Mouse (Mus musculus) hindbrain, embryonic 10.5 days (tissue): ENCODE data around the gene Iqsec1. TPM values are rescaled to one million over a fixed set of nuclear protein-coding genes. Genes with fewer than 3 reads are reported as not detected.

ENCODE experiments used
- DNase-seq: peaks from one replicate; pipeline ENCODE4 v3.0.0-alpha.2; 2017; ENCODE audit warnings: low spot score
- H3K27ac ChIP-seq: fragments of 300-500 bp; sonication (generic); 2 replicates; pipeline ENCODE4 v1.5.1; 2016; ENCODE audit warnings: mild to moderate bottlenecking, moderate library complexity
- H3K27me3 ChIP-seq: fragments of 300-500 bp; sonication (generic); 2 replicates; pipeline ENCODE4 v1.6.1; 2016; ENCODE audit warnings: mild to moderate bottlenecking; ENCODE audit not compliant: poor library complexity, insufficient read depth, severe bottlenecking
- H3K36me3 ChIP-seq: fragments of 300-500 bp; sonication (generic); 2 replicates; pipeline ENCODE4 v1.6.1; 2016; ENCODE audit warnings: mild to moderate bottlenecking, moderate library complexity
- H3K4me1 ChIP-seq: fragments of 300-500 bp; sonication (generic); replicated peaks from 2 replicates; pipeline ENCODE4 v1.6.1; 2016; ENCODE audit warnings: mild to moderate bottlenecking
- H3K4me3 ChIP-seq: fragments of 300-500 bp; sonication (generic); 2 replicates; pipeline ENCODE4 v1.5.1; 2016; ENCODE audit warnings: mild to moderate bottlenecking, moderate library complexity
- H3K9me3 ChIP-seq: fragments of 300-500 bp; sonication (generic); 2 replicates; pipeline ENCODE4 v1.6.1; 2016; ENCODE audit warnings: mild to moderate bottlenecking, moderate library complexity
- WGBS: fragments of 180-500 bp; shearing (Covaris S2); methylation state at CpG from one replicate; pipeline ENCODE4 v1.1.7; 2016; 5-methylcytosine and 5-hydroxymethylcytosine counted together
- polyA plus RNA-seq: library from polyadenylated mRNA; unstranded; fragments of >200 nt; fragmentation: Nextera tagmentation; extraction: Ambion mirVana; gene quantifications from 2 replicates; pipeline ENCODE4 v1.2.1, GENCODE M21; 2016

Gene Iqsec1
- polyA plus RNA-seq, 1 experiment from 2014 or later = 13.8 TPM

- peak overlapping the region; percentile 87 for H3K27ac ChIP-seq
- peaks cover 11% of the 10 kb centered on the region for H3K27me3 ChIP-seq
- DNase-seq = no peak
- 36% methylated on average over 4 of the region's 4 CpGs for WGBS
- H3K4me3 ChIP-seq = peak overlapping the region; percentile 79
- no peaks in the 10 kb centered on the region for H3K36me3 ChIP-seq
- H3K9me3 ChIP-seq = no peaks in the 10 kb centered on the region
- peaks cover 58% of the 10 kb centered on the region for H3K4me1 ChIP-seq
These were observed 253.0 kb downstream of the Iqsec1 start for GRCm38 (mm10) chr6:90735396-90736036.

DNA sequence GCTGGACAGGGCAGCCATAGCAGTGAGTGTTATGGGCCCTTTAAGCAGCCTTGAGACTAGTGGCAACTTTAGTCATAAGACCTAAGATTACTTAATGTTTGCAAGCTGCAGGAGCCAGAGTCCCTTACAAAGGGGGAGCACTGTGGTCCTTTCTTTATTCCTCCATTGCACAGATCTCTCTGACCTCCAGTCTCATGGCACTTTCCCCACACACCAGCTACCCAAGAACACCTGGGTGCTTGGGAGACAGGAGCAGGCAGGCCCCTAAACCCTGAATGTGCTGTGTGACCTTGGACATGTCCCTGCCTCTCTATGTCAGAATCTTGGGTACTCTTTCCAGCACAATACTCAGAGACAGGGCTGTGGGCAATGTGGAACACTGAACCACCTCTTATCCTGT lies 253.7 kb downstream of the Iqsec1 start:
- H3K36me3 ChIP-seq = no peaks in the 10 kb centered on the region
- H3K4me1 ChIP-seq = peaks cover 62% of the 10 kb centered on the region

DNA sequence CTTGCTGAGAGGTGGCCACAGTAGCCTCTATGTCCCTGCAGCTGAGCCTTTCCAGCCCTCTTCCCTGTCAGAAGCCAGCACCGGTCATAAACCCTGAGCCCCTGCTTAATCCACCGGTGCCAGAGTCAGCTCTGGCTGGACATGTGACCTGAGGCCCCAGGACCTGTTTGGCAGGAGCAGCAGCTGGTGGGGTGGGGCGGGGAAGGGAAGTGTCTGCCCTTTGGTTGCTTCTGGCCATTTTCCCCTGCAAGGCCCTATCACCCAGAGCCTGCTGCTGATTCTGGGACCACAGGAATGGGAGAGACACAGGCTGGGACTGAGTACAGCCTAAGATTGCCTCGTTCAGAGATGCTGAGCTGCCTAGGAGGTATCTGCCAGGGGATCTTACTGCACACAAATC lies 257.2 kb downstream of the Iqsec1 start:
- no peak overlapping the region for H3K4me3 ChIP-seq
- peaks cover 75% of the 10 kb centered on the region for H3K4me1 ChIP-seq
- 37% methylated on average over 4 of the region's 4 CpGs for WGBS
- H3K27me3 ChIP-seq = peaks cover 11% of the 10 kb centered on the region
- no peak for DNase-seq
- no peaks in the 10 kb centered on the region for H3K9me3 ChIP-seq
- peak overlapping the region; percentile 13; the same call in 1 of the 2 replicates for H3K27ac ChIP-seq
- H3K36me3 ChIP-seq = no peaks in the 10 kb centered on the region

More for the DNA sequence above, 253.7 kb downstream of the Iqsec1 start:
- no peak for DNase-seq
- H3K4me3 ChIP-seq = no peak overlapping the region
- peaks cover 11% of the 10 kb centered on the region for H3K27me3 ChIP-seq
- H3K9me3 ChIP-seq = no peaks in the 10 kb centered on the region
- H3K27ac ChIP-seq = 0 out of 2 replicates have a peak overlapping the region, but pooled peaks have one; percentile 43

DNA sequence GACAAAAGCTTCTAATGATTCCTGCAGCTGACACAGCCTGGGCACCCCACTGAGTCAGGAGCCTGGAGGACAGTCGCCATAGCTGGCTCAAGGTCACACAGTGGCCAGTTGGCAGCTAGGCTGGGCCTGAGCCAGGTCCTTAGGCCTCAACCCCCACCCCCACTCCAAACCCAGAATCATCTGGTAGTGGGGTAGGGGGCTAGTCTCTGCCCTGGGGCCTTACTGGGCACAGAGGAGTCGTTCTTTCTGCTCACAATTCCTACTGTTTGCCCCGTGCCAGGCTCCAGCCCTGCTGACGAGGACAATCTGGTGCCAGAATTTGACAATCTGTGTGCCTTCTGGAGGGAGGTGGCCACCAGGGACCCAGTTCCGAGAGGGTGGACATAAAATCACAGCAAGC lies 258.7 kb downstream of the Iqsec1 start:
- Histone ChIP-seq H3K27me3 (0 out of 2 replicates have a peak, but pooled peaks cover under 1% of the 10 kb centered on the region), H3K9me3 (no peaks in the 10 kb centered on the region), H3K27ac (peak overlapping the region; percentile 62), H3K4me1 (peaks cover 73% of the 10 kb centered on the region), H3K36me3 (no peaks in the 10 kb centered on the region), H3K4me3 (no peak overlapping the region)
- no peak for DNase-seq
- 49% methylated on average over 5 of the region's 5 CpGs for WGBS

- Histone ChIP-seq H3K27me3 (no peaks in the 10 kb centered on the region), H3K27ac (0 out of 2 replicates have a peak overlapping the region, but pooled peaks have one; percentile 45)
- WGBS = 5% methylated on average over 1 of the region's 1 CpGs
These were observed 260.0 kb downstream of the Iqsec1 start for GRCm38 (mm10) chr6:90728491-90728931.

GRCm38 (mm10) chr6:90727826-90728225 lies 260.7 kb downstream of the Iqsec1 start:
- Histone ChIP-seq H3K9me3 (no peaks in the 10 kb centered on the region), H3K27me3 (no peaks in the 10 kb centered on the region), H3K36me3 (no peaks in the 10 kb centered on the region), H3K27ac (peak overlapping the region; percentile 30; the same call in 1 of the 2 replicates), H3K4me1 (peaks cover 73% of the 10 kb centered on the region), H3K4me3 (no peak overlapping the region)
- DNase-seq = no peak
- 81% methylated on average over 3 of the region's 3 CpGs for WGBS

More at GRCm38 (mm10) chr6:90728491-90728931, 260.0 kb downstream of the Iqsec1 start:
- Histone ChIP-seq H3K36me3 (no peaks in the 10 kb centered on the region), H3K9me3 (no peaks in the 10 kb centered on the region), H3K4me1 (peaks cover 73% of the 10 kb centered on the region), H3K4me3 (no peak overlapping the region)
- DNase-seq = peak; percentile 83

DNA sequence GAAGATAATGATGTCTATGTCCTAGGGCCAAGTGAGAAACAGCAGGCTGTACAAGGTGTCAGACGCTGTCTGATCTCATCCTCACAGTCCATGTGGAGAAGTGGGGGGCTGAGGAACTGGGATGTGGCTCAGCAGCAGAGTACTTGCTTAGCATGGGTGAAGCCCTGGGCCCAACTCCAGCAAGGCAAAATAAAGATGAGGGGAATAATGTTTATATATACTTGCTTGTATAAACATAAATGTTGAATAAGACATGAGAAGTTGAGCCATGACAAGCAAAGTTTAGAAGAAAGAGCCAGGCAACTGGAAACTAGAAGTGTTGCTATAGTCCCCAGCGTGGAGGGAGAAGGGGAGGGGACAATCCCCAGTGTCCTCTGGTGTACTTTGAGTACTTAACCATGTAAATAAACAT lies 261.8 kb downstream of the Iqsec1 start:
- Histone ChIP-seq H3K9me3 (no peaks in the 10 kb centered on the region), H3K36me3 (no peaks in the 10 kb centered on the region), H3K4me1 (peaks cover 67% of the 10 kb centered on the region), H3K27ac (0 out of 2 replicates have a peak overlapping the region, but pooled peaks have one; percentile 36), H3K4me3 (no peak overlapping the region), H3K27me3 (no peaks in the 10 kb centered on the region)
- WGBS = 81% methylated on average over 2 of the region's 2 CpGs
- no peak for DNase-seq

DNA sequence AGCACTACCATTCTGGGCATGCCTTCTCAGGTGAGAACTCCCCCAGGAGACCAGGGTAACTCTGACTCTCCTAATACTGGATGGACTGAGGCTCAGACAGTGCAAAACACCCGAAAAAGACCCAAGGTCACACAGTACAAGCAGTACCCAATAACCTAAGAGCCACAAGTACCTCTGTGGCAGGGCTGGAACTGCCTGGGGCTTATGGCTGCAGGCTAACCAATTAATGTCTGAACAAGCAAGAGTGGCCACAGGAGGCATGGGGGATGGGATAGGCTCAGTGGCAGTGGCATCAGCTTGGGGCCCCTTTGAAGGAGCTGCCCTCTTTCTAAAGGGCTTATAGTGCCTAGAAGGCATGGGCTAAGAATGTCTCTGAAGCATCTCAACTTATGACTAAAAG lies 263.0 kb downstream of the Iqsec1 start:
- no peak overlapping the region for H3K4me3 ChIP-seq
- no peak for DNase-seq
- no peaks in the 10 kb centered on the region for H3K9me3 ChIP-seq
- H3K27me3 ChIP-seq = no peaks in the 10 kb centered on the region
- no peaks in the 10 kb centered on the region for H3K36me3 ChIP-seq
- WGBS = 75% methylated on average over 1 of the region's 1 CpGs
- peaks cover 55% of the 10 kb centered on the region for H3K4me1 ChIP-seq
- H3K27ac ChIP-seq = peak overlapping the region; percentile 53

- Histone ChIP-seq H3K4me3 (no peak overlapping the region), H3K27me3 (no peaks in the 10 kb centered on the region), H3K27ac (no peak overlapping the region), H3K9me3 (no peaks in the 10 kb centered on the region), H3K4me1 (peaks cover 34% of the 10 kb centered on the region), H3K36me3 (no peaks in the 10 kb centered on the region)
- DNase-seq = no peak
- WGBS = 87% methylated on average over 3 of the region's 3 CpGs
These were observed 265.5 kb downstream of the Iqsec1 start for GRCm38 (mm10) chr6:90722993-90723392.

- no peaks in the 10 kb centered on the region for H3K27me3 ChIP-seq
- H3K36me3 ChIP-seq = no peaks in the 10 kb centered on the region
- H3K27ac ChIP-seq = no peak overlapping the region
- WGBS = 66% methylated on average over 5 of the region's 5 CpGs
- H3K9me3 ChIP-seq = no peaks in the 10 kb centered on the region
- H3K4me3 ChIP-seq = no peak overlapping the region
- no peak for DNase-seq
- H3K4me1 ChIP-seq = peaks cover 32% of the 10 kb centered on the region
These were observed 267.3 kb downstream of the Iqsec1 start for GRCm38 (mm10) chr6:90720996-90721746.

- no peaks in the 10 kb centered on the region for H3K9me3 ChIP-seq
- H3K27me3 ChIP-seq = no peaks in the 10 kb centered on the region
- H3K27ac ChIP-seq = no peak overlapping the region
- no peak for DNase-seq
- H3K36me3 ChIP-seq = no peaks in the 10 kb centered on the region
- H3K4me3 ChIP-seq = no peak overlapping the region
- WGBS = 66% methylated on average over 3 of the region's 3 CpGs
- H3K4me1 ChIP-seq = peaks cover 33% of the 10 kb centered on the region
These were observed 268.3 kb downstream of the Iqsec1 start for GRCm38 (mm10) chr6:90720201-90720600.

- H3K36me3 ChIP-seq = no peaks in the 10 kb centered on the region
- no peaks in the 10 kb centered on the region for H3K9me3 ChIP-seq
- WGBS = 89% methylated on average over 6 of the region's 6 CpGs
- H3K4me1 ChIP-seq = peaks cover 33% of the 10 kb centered on the region
- no peak overlapping the region for H3K4me3 ChIP-seq
- no peak for DNase-seq
- H3K27ac ChIP-seq = no peak overlapping the region
- no peaks in the 10 kb centered on the region for H3K27me3 ChIP-seq
These were observed 269.1 kb downstream of the Iqsec1 start for GRCm38 (mm10) chr6:90719402-90719801.

- Histone ChIP-seq H3K9me3 (no peaks in the 10 kb centered on the region), H3K27ac (no peak overlapping the region), H3K4me3 (no peak overlapping the region), H3K4me1 (peaks cover 40% of the 10 kb centered on the region), H3K36me3 (no peaks in the 10 kb centered on the region), H3K27me3 (no peaks in the 10 kb centered on the region)
- 91% methylated on average over 3 of the region's 3 CpGs for WGBS
- DNase-seq = no peak
These were observed 270.0 kb downstream of the Iqsec1 start for GRCm38 (mm10) chr6:90718477-90718876.
